Mouse (Mus musculus) kidney, postnatal 0 days (tissue): ENCODE data around the gene Cfap45. TPM values are rescaled to one million over a fixed set of nuclear protein-coding genes. Genes with fewer than 3 reads are reported as not detected.

ENCODE experiments used
- ATAC-seq: fragments of 200-750 bp; cut with Nextera tagmentation; replicated peaks from 2 replicates; pipeline ENCODE4 v1.8.0; 2017; ENCODE audit warnings: low read depth, moderate number of reproducible peaks, moderate TSS enrichment, moderate library complexity; ENCODE audit not compliant: low FRiP score
- DNase-seq: peaks from one replicate; pipeline ENCODE4 v3.0.0-alpha.2; 2016; ENCODE audit warnings: low spot score
- H3K27ac ChIP-seq: fragments of 300-500 bp; sonication (generic); 2 replicates; pipeline ENCODE4 v1.5.1; 2014; ENCODE audit warnings: mild to moderate bottlenecking
- H3K27me3 ChIP-seq: fragments of 300-500 bp; sonication (generic); 2 replicates; pipeline ENCODE4 v1.6.1; 2014; ENCODE audit warnings: low read length, mixed read lengths; ENCODE audit not compliant: insufficient read depth
- H3K36me3 ChIP-seq: fragments of 300-500 bp; sonication (generic); 2 replicates; pipeline ENCODE4 v1.6.1; 2014; ENCODE audit warnings: low read length, mixed read lengths; ENCODE audit not compliant: insufficient read depth
- H3K4me1 ChIP-seq: fragments of 300-500 bp; sonication (generic); replicated peaks from 2 replicates; pipeline ENCODE4 v1.6.1; 2014; ENCODE audit warnings: antibody characterized with exemption, low read length, mixed read lengths; ENCODE audit not compliant: insufficient read depth
- H3K4me2 ChIP-seq: fragments of 300-500 bp; sonication (generic); 2 replicates; pipeline ENCODE4 v1.6.1; 2014; ENCODE audit warnings: mild to moderate bottlenecking, low read length, moderate library complexity, mixed read lengths
- H3K4me3 ChIP-seq: fragments of 300-500 bp; sonication (generic); replicated peaks from 2 replicates; pipeline ENCODE4 v1.5.1; 2014; ENCODE audit warnings: low read depth, low read length
- H3K9ac ChIP-seq: fragments of 300-500 bp; sonication (generic); 2 replicates; pipeline ENCODE4 v1.6.1; 2014; ENCODE audit warnings: low read depth, low read length
- H3K9me3 ChIP-seq: fragments of 300-500 bp; sonication (generic); replicated peaks from 2 replicates; pipeline ENCODE4 v1.6.1; 2016; ENCODE audit warnings: low read length, inconsistent platforms, mixed read lengths
- CTCF ChIP-seq: IDR thresholded peaks from 2 replicates; pipeline ENCODE4 v1.5.1; 2016; ENCODE audit warnings: antibody characterized with exemption, low read depth, mild to moderate bottlenecking, moderate library complexity
- WGBS: fragments of 180-500 bp; shearing (Covaris S2); extraction: QIAGEN DNeasy Blood & Tissue Kit; methylation state at CpG from one replicate; pipeline ENCODE4 v1.1.7; 2014; 5-methylcytosine and 5-hydroxymethylcytosine counted together
- polyA plus RNA-seq: library from polyadenylated mRNA; unstranded; fragments of >200 nt; fragmentation: Nextera tagmentation; extraction: Ambion mirVana; gene quantifications from 2 replicates; pipeline ENCODE4 v1.2.1, GENCODE M21; 2015

Gene Cfap45
- polyA plus RNA-seq, 1 experiment from 2014 or later: 1.3 TPM

DNA sequence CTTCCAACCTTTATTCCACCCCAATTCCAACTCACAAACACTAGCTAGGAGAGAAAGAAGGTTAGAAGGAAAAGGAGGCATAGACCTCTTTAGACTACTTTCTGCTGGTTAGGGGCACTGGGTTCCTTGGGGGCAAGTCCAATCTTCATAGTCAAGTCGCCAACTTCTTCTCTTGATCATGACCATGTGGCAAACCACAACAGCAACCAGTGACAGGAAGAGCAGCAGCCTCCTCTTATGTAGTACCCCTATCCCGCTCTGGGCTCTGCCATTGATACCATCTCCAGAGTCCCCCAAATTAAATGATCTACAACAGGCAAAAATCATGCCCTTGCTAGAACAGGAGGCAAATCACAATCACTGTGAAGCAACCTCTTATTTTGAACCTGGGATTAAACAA lies 73.4 kb downstream of the Cfap45 start:
- H3K4me2 ChIP-seq: no peak overlapping the region
- H3K36me3 ChIP-seq: no peaks in the 10 kb centered on the region
- no peaks in the 10 kb centered on the region for H3K4me1 ChIP-seq
- no peak for ATAC-seq
- DNase-seq: no peak
- H3K27me3 ChIP-seq: no peaks in the 10 kb centered on the region
- no peak overlapping the region for H3K27ac ChIP-seq
- TF ChIP-seq CTCF: no peak
- no peaks in the 10 kb centered on the region for H3K9me3 ChIP-seq
- WGBS: 84% methylated on average over 2 of the region's 2 CpGs
- no peak overlapping the region for H3K4me3 ChIP-seq
- no peak overlapping the region for H3K9ac ChIP-seq

DNA sequence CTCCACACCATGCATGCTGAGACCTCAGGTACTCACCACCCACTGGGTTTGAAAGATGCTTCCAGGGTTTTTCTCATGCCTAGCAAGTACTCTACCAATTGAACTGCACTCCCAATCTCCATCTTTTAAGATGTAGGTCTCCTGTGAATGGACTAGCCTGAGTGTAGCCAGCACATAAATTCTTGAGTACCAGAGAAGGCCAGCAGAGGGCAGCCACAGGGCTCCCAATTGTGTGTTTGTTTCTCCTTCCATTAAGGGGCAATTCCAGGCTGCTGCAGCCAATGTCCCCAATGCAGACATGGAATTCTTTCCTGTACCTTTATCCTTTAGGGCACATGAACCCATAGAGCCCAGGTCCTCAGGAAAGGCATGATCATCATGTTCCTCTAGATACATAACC lies 73.9 kb downstream of the Cfap45 start:
- H3K4me2 ChIP-seq: no peak overlapping the region
- ATAC-seq (peak; percentile 40; the same call in 1 of the 2 replicates), DNase-seq (peak; percentile 66)
- H3K27ac ChIP-seq: no peak overlapping the region
- TF ChIP-seq CTCF: peak; percentile 81
- H3K9ac ChIP-seq: no peak overlapping the region
- H3K27me3 ChIP-seq: no peaks in the 10 kb centered on the region
- H3K4me3 ChIP-seq: no peak overlapping the region
- H3K4me1 ChIP-seq: no peaks in the 10 kb centered on the region
- no peaks in the 10 kb centered on the region for H3K36me3 ChIP-seq
- H3K9me3 ChIP-seq: no peaks in the 10 kb centered on the region

Other genes starting within 250 kb of the Cfap45 start
- 1.6 and 2.0 TPM in 2 replicates for gene Atp1a2, start 222.7 kb upstream of the Cfap45 start, polyA plus RNA-seq
- 0.03 and 0.06 TPM in 2 replicates for gene Kcnj9, start 191.5 kb upstream of the Cfap45 start, polyA plus RNA-seq
- gene Kcnj10, start 179.6 kb upstream of the Cfap45 start, polyA plus RNA-seq: 3.3 and 4.2 TPM in 2 replicates
- 5.8 and 6.1 TPM in 2 replicates for gene Pigm, start 144.3 kb upstream of the Cfap45 start, polyA plus RNA-seq
- gene Slamf9, start 45.4 kb upstream of the Cfap45 start, polyA plus RNA-seq: 1.3 and 2.3 TPM in 2 replicates
- 12.5 and 13.3 TPM in 2 replicates for gene Igsf9, start 39.0 kb upstream of the Cfap45 start, polyA plus RNA-seq
- gene Tagln2, start 20.8 kb upstream of the Cfap45 start, polyA plus RNA-seq: 225 and 250 TPM in 2 replicates
- 1.0 and 1.6 TPM in 2 replicates for gene Vsig8, start 35.1 kb downstream of the Cfap45 start, polyA plus RNA-seq
- gene Slamf8, start 69.8 kb downstream of the Cfap45 start, polyA plus RNA-seq: 0.16 and 0.18 TPM in 2 replicates
- not detected in 2 replicates for gene Fcrl6, start 81.8 kb downstream of the Cfap45 start, polyA plus RNA-seq
- gene Dusp23, start 112.2 kb downstream of the Cfap45 start, polyA plus RNA-seq: 27.0 and 27.4 TPM in 2 replicates
- gene Crp, start 177.3 kb downstream of the Cfap45 start, polyA plus RNA-seq: 0.08 TPM in 1 of 2 replicates, not detected in the other